Mouse (Mus musculus) regulatory T cell (primary cell): ENCODE data around the gene Med29.

ENCODE experiments used
- in situ Hi-C: fragments of 300-600 bp; cut with MboI, MseI; formaldehyde crosslinking; loops from one replicate; pipeline ENCODE4 v1.15.1; 2025; ENCODE audit warnings: high pct_unique_total_duplicates

Gene Med29

DNA sequence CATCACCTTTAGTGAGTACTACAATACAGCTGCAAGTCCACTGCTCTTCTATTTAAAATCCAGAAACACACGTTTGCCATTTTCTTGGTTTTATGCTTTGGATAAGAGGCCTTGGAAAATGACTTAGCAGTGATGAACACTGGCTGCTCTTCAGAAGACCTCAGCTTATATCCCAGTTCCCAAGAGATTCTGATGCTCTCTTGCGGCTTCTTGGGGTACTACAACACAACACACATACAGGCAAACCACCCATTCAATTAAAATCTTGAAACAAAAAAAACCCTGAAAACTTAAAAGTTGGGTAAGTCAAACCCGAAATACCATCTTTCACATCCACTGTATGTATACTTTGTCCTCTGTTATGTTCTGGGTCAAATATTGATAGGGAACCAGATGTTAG, 5.5 kb upstream of the Med29 start:
- in situ Hi-C loops: no loop called here

DNA sequence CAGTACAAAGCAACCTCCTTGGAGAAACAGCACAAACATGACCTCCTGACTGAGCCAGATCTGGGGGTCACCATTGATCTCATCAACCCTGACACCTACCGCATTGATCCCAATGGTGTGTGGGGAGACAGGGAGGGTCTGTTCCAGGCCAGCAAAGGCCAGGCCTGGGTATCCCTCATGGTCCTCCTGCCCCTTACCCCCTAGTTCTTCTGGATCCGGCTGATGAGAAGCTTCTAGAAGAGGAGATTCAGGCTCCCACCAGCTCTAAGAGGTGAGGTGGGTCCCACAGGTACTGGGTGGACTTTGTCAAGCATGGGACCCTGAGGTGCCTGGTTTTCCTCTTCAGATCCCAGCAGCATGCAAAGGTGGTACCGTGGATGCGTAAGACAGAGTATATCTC, 2.9 kb upstream of the Med29 start:
- in situ Hi-C loops: no loop called here

DNA sequence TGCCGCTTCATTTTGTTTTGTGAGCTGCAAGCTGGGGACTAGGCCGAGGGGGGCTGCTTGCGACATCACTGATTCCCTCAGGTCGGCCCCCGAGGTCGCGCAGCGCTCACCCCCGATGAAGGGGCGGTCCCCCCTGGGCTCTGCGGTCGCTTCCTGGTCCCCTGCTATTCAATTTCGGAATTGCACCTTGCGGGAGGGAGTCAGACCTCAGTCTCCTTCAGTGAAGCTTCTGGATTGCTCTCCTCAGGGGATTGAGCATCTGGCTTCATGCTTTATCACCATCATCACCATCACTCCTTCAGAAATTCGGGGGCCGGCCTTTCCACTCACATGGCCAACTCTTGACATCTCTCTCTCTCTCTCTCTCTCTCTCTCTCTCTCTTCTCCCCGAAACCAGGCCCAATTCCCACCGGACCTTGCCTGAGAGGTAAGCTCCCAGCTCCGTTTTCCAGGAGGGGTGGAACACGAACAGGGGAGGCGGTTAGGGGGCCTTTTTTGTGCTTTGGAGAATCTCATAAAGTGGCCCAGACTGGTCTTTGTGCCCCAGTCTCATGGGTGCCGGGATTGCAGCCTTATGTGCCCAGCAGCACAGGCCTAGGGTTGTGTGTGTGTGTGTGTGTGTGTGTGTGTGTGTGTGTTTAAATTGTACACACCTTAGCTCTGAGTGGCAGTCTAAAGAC, 904 bp upstream of the Med29 start:
- in situ Hi-C loops: no loop called here

DNA sequence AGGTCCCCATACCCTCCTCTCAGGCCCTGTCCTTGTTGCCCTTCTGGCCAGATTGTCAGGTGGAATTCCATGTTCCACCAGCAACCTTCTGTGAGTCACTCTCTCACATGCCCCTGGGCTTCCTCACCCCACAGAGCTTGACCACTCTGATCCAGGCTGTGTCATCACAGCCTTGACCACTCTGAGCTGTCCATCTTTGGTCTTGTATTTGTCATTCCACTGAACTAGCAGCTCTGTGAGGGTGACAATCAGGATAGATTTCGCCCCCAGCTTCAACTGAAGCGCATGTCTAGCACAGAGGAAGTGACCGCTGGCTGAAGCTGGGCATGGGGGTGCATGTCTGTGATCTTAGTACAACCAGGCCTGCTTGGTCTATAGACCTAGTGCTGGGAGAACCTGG, 2.2 kb downstream of the Med29 start:
- in situ Hi-C loops: no loop called here

DNA sequence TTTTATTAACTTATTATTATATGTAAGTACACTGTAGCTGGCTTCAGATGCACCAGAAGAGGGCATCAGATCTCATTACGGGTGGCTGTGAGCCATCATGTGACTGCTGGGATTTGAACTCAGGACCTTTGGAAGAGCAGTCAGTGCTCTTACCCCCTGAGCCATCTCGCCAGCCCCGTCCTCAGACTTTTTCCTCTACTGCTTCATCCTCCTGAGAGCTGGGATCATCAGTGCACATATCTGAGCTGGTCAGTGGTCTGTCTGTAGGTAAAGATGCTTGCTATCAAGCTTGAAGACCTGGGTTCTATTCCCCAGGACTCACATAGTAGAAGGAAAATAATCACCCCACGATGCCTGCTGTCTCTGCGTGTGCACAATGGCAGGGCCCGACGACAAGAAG, 5.1 kb downstream of the Med29 start:
- in situ Hi-C loops: loop anchor here (10.0 kb wide), 2 partner anchors 213 to 903 kb away; partner anchors contain the start of genes Dyrk1b and Sertad1

DNA sequence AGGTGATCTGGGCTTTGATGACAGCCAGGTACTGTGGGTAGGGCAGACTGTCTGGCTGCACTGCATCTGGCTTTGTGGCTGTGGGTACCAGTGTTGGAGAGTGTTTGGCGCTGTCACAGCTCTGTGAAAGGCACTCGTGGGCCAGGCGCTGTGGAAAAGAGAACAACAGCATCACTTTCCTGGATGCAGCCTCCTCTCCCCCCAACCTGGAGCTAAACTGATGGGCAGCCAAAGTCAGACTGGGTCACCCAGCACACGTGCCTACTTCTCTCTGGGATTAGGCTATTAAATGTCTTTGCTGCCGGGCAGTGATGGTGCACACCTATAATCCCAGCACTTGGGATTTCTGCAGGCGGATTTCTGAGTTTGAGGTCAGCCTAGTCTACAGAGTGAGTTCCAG, 5.6 kb downstream of the Med29 start:
- in situ Hi-C loops: loop anchor here (10.0 kb wide), 2 partner anchors 212 to 902 kb away; partner anchors contain the start of genes Dyrk1b and Sertad1

DNA sequence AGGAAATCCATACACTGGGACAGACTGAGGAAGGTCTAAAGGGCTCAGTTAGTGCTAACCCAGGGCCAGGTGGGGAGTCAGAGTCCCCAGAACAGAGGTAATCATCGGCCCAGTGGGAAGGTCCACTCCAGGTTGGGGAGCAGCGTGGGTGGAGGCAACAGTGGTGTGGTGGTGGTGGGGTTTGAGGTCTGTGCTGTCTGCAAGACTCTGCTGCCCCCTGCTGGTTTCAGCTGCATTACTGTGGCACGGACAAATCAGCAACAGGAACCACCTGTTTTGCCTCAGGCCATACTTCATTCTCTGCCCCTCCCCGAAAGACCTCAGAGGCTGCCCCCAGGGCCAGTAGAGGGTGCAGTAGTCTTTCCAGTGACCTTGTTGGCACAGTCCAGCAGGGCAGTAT, 6.0 kb downstream of the Med29 start:
- in situ Hi-C loops: loop anchor here (10.0 kb wide), 2 partner anchors 212 to 902 kb away; partner anchors contain the start of genes Dyrk1b and Sertad1

DNA sequence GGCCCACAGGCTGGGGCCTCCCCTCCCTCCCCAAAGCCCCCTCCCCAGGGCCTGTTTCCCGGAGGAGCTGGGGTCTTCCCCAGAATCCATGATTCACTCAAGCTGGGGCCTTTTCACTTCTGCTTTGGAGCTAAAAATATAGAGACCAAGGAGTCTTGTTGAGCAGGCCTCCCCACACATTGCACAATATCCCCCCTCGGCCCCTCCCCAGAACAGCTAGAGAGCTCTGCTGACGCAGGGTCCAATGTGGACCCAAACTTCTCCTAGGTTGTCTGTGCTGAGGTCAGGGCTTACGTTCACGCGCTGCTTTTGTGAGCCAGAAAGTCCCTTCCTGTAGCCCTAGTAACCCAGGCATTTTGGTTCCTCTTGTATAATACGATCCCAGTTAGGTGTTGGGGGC, 6.5 kb downstream of the Med29 start:
- in situ Hi-C loops: loop anchor here (10.0 kb wide), 2 partner anchors 211 to 901 kb away; partner anchors contain the start of genes Dyrk1b and Sertad1

DNA sequence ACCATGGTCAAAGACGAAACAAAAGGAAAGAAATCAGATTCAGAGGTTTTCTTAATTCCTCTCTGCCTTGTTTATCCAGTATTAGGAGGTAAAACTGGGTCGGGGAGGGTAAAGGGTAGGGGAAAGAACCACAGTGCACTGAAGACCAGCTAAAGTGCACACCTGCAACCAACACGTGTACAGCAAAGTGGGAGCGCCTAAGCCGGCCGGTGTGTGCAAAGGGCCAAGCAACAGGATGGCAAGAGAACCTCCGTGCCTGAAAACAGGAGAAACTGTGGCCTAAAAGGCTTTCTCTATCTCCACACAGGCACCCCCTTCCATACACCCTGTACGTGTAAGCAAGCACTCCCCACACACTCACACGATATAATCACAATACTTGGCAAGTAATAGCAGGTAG, 7.3 kb downstream of the Med29 start:
- in situ Hi-C loops: loop anchor here (10.0 kb wide), 2 partner anchors 210 to 900 kb away; partner anchors contain the start of genes Dyrk1b and Sertad1

DNA sequence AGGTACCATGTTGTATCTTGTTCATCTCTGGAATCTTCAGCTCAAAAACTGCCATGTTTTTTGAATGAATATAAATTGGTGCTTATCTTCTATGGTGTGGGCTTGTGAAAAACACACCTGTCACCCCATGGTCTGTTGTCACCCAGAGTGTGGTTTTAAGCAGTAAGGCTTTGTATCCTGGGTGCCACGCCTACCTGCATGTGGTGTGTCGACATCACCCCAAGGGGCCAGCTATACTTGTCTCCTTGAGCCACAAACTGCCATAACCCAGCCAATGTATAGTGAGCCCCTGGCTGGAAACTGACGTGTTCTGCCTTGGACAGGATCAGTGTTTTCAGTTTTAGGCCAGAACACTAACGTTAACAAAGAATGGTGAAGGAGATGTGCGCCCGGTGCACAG, 8.3 kb downstream of the Med29 start:
- in situ Hi-C loops: loop anchor here (10.0 kb wide), 2 partner anchors 209 to 899 kb away; partner anchors contain the start of genes Dyrk1b and Sertad1

DNA sequence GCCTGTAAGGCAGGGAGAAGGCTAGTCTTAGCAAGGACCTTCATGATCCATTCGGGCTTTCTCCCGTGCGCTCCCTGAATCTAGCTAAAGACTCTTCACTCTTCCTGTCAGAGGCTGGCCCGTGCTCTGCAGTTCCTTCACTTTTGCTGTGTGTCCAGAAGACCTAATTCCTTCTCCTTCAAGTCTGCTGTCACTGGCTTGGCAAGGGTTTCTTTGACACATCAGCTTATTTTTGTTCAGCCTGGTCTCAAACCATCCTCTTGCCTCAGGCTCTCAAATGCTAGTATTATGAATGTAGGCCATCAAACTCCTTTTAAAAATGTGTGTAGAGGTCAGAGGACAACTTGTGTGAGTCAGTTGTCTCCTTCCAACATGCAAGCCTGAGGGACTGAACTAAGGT, 8.9 kb downstream of the Med29 start:
- in situ Hi-C loops: loop anchor here (10.0 kb wide), 2 partner anchors 209 to 899 kb away; partner anchors contain the start of genes Dyrk1b and Sertad1

DNA sequence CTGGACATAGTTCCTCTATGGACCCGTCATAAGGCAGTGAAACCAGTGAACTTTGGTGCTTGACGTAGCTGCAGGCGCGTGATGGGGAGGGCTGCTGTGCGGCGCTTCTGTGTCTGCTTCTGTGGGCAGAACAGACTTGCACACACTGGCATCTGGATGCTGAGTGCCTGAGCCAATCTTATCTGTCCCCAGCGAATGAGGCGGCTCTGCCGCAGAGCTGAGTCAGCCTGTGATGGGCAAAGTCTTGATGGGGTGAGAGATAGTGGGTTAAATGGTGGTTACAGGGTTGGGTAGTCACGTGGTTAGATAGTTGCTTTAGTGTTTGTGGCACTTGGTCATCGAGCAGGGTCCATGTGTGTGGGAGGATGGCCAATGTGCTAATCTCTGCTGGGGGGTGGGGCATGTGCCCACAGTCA, 9.5 kb downstream of the Med29 start:
- in situ Hi-C loops: loop anchor here (10.0 kb wide), 2 partner anchors 208 to 898 kb away; partner anchors contain the start of genes Dyrk1b and Sertad1

DNA sequence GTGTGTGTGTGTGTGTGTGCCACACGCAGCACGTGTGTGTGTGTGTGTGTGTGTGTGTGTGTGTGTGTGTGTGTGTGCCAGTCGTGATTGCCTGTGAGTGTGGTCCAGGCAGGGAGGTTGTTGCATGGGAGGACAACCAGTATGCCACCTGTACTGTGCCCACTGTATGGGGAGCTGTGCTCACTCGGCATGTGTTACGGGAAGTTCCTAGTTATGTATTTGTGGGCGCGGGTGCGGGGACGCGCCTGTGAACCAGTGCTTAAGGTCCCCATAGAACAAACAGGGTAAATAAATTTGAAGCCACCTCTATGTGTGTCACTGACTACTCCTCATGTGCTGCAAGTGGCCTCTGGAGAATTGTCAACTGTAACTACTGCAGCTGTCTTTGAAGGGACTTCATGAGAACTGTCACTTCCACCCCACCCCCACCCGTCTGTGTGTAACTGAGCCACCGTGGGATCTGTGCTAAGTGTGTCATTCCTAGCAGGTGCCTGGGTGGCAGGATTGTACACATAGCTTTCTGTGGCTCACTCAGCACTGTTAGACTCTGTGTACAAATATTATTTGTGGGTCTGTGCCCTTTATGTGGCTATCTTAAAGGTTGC, 10.1 kb downstream of the Med29 start:
- in situ Hi-C loops: loop anchor here (10.0 kb wide), 2 partner anchors 208 to 898 kb away; partner anchors contain the start of genes Dyrk1b and Sertad1

DNA sequence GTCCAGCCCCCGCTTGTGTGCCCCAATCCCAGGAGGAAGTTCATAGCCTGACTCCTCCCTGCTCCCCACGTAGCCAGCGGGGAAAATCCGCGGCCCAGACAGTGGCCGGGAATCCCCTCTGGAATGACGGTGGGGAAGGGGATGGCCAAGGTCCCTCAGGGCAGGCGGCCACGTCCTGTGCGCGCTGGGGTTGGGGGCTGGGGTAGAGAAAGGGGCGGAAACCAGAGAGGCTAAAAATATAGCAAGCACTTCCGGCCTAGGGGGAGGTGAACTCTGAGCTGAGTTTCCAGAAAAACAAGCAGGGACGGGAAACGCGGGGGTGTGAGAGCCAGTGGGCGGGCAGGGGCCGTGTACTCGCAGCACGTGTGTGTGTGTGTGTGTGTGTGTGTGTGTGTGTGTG, 10.6 kb downstream of the Med29 start:
- in situ Hi-C loops: loop anchor here (10.0 kb wide), 2 partner anchors 207 to 897 kb away; partner anchors contain the start of genes Dyrk1b and Sertad1

DNA sequence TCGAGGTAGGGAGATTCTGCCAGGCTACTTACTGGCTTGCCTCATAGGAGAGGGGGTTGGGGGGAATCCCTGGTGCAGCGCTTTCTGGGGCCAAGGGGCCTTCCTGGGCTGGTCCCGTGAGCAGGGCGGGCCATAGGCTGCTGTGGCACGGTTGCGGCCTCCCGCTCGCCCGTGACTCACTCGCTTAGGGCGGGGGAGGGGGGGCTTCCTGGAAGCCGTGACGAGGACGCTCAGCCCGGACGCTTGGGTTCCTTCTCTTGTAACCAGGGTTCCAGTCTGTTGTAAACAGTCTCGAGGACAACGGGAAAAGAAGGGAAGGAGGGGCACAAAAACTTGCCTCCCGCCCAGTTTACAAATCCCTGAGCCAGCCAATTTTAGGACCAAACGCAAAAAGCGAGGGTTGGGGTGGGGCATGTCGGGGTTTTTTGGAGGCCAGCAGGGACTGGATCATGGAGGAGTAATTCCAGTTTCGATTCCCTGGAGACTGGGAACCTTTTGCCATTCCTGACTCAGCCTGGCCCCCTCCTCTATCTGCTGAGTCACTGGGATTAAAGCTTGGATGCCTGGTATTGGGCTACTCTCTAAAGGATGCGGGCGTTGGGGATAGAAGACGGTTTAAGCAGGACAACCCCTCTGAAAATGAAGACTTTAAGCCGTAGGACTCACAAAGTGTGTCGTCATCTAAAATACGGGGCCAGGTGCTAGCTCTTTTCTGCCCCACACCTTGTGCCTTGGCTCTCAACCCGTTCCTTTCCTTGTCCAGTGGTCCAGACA, 11.3 kb downstream of the Med29 start:
- in situ Hi-C loops: loop anchor here (10.0 kb wide), 2 partner anchors 206 to 896 kb away; partner anchors contain the start of genes Dyrk1b and Sertad1

DNA sequence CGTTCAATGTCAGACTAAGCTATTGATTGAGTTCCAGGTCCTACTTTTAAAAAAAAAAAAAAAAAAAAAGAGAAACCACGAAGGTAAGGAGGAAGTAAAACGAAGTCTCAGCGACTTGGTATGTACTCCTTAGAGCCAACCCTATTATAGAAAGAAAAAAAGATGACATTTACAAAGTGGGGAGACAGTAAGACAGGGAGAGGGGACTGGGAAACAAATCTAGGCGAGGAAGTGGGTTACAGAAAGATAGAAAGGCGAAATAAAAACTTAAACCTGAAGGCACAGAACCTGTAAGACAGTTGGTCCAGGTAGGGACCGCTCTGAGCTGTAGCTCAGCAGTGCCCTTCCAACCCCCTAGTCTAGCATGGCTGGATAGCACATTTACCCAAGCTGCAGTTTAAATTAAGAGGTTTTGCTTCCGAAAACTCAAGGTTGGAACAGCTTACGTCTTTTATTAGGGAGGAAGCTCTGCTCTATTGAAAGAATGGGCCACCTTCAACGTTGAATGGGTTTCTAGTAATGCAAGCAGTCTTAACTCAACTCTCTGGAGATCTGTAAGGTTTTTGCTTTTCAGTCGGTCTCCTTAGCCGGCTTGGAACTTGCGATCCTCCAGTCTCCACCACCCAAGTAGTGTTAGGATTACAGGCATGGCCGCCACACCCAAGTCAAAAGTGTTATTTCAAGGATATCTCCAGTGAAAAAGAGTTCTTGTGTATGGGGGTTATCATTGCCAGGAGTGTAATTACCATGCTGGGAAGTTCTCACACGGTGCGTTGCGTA, 12.1 kb downstream of the Med29 start, which contains the start of gene Zfp36:
Zfp36 (minus strand) TSS at position 17 of the 780 bp plus-strand sequence.
- in situ Hi-C loops: loop anchor here (10.0 kb wide), 2 partner anchors 206 to 896 kb away; partner anchors contain the start of genes Dyrk1b and Sertad1

DNA sequence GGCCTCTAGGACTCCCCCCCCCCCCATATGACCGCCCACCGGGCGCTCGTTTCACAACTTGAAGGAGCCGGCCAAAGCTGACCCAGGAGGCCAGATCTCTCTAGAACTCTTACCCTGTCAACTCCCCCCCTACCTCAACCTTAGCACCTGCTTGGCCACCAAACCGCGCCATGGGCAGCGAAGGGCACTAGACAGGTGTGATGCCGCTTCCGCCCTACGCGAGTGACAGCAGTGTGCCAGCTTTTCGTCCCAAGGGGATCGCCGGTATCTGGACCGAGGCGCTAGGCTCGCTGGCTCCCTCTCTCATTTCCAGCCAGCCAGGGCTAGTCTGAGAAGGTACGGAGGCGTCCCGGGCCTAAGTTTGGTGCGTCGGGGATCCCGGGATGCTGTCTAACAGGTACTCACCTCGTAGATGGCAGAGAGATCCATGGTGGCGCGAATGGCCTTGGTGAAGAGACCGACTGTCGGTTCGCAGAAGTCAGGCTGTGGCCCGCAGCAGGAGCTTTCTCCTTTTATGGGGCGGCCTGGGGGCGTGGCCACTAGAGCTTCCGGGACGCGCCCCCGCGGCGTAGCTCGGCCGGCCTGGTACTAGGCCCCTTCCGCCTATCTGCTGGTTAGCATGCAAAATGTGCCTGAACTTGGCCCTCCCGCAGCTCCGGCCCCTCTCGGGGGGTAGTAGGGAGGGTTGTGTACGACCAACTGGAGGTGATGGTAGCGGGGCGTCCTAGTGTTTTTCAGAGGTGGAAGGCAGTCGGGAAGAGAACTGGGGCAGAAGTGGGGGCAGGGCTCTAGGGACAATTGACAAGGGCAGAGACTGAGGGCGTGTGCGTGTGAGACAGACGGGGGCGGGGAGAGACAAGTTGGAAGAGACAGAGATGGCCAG, 13.5 kb downstream of the Med29 start:
- in situ Hi-C loops: no loop called here

DNA sequence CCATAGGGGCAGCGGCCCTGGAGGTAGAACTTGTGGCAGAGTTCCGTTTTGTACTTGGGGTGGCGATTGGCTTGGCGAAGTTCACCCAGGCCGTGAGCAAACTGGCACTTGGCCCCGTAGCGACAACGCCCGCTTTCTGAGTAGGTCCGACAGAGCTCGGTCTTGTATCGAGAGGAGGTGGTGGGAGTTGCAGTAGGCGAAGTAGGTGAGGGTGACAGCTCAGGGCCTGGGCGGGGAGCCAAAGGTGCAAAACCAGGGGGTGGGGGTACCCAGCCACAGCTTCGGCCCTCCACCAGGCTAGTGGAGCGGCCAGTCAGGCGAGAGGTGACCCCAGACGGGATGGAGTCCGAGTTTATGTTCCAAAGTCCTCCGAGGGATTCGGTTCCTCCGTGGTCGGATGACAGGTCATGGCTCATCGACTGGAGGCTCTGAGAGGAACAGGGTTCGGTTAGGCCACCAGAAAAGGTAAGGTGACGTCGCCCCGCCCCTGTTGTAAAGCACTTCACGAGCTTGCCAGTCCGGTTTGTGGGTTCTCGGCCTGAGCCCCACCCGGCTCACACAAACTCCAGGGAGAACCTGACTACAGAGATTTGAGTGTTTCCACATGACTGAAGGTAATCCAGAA, 14.3 kb downstream of the Med29 start:
- in situ Hi-C loops: no loop called here
